In genomic region chr12:28436536-28436935, GRCm38 (mm10) we compare ENCODE assay signal across 19 mouse cellular contexts.
DNase-seq lines count a peak whose midpoint lies in the region; ATAC-seq lines count a peak whose summit lies in the region.
"Had no signal": no experiment of that assay in that cellular context is flagged by ENCODE, and none has a peak within 500 bp of the region (broad histone marks: within the 10 kb centered on the region; RNA-seq: fewer than 3 reads in every experiment).

No protein-coding gene starts in this region.

- no peak overlapping the region for H3K27ac ChIP-seq in heart, embryonic 10.5 days
- H3K27ac ChIP-seq in midbrain, embryonic 11.5 days (ENCODE audit: low read depth, low read length): no peak overlapping the region
- no peak overlapping the region for H3K27ac ChIP-seq in midbrain, embryonic 16.5 days (ENCODE audit: low read length)

- H3K4me1 ChIP-seq in heart, embryonic 10.5 days: no peaks in the 10 kb centered on the region; the same call in 1 of the 2 replicates
- peaks cover 5% of the 10 kb centered on the region; the same call in 1 of the 2 replicates for H3K4me1 ChIP-seq in midbrain, embryonic 11.5 days (ENCODE audit: control insufficient read depth, insufficient read depth, low read length)
- peaks cover 2% of the 10 kb centered on the region; the same call in 1 of the 2 replicates for H3K4me1 ChIP-seq in midbrain, embryonic 16.5 days (ENCODE audit: control insufficient read depth, insufficient read depth, low read length)

- peak; percentile 71 for DNase-seq in heart, adult 11 months
- DNase-seq in heart, embryonic 10.5 days (ENCODE audit: low spot score): no peak
- DNase-seq in midbrain, embryonic 11.5 days (ENCODE audit: low spot score, missing footprints): peak; percentile 68
- DNase-seq: adrenal gland, adult 2 months; adrenal gland, adult 8-10 months; adrenal gland, postnatal 10 days; adrenal gland, postnatal 14 days; adrenal gland, postnatal 25 days; adrenal gland, postnatal 36 days; B cell, adult 2 months; cerebellum, adult 11 months; cerebellum, adult 11-12 months; cerebellum, adult 18-20 months had no signal

- H3K4me2 ChIP-seq in midbrain, embryonic 11.5 days: no peak overlapping the region
- H3K4me2 ChIP-seq in midbrain, embryonic 16.5 days (ENCODE audit: low read length): no peak overlapping the region

- no peaks in the 10 kb centered on the region for H3K9me3 ChIP-seq in heart, embryonic 10.5 days
- no peaks in the 10 kb centered on the region; the same call in 1 of the 2 replicates for H3K9me3 ChIP-seq in midbrain, embryonic 11.5 days (ENCODE audit: control insufficient read depth, low read length)
- no peaks in the 10 kb centered on the region for H3K9me3 ChIP-seq in midbrain, embryonic 16.5 days (replicated peaks; ENCODE audit: control insufficient read depth, low read length, poor library complexity, severe bottlenecking)

- H3K9ac ChIP-seq in midbrain, embryonic 11.5 days (ENCODE audit: low read length): no peak overlapping the region
- no peak overlapping the region for H3K9ac ChIP-seq in midbrain, embryonic 16.5 days (ENCODE audit: low read depth, low read length)

- no peaks in the 10 kb centered on the region for H3K36me3 ChIP-seq in heart, embryonic 10.5 days
- H3K36me3 ChIP-seq in midbrain, embryonic 11.5 days (ENCODE audit: control insufficient read depth, insufficient read depth, low read length): no peaks in the 10 kb centered on the region
- H3K36me3 ChIP-seq in midbrain, embryonic 16.5 days (ENCODE audit: control insufficient read depth, insufficient read depth, low read length): no peaks in the 10 kb centered on the region
- H3K36me3 ChIP-seq: G1E had no signal

- H3K27me3 ChIP-seq in heart, embryonic 10.5 days (ENCODE audit: insufficient read depth, poor library complexity, severe bottlenecking): no peaks in the 10 kb centered on the region
- no peaks in the 10 kb centered on the region for H3K27me3 ChIP-seq in midbrain, embryonic 11.5 days (ENCODE audit: control insufficient read depth, insufficient read depth, low read length)
- no peaks in the 10 kb centered on the region for H3K27me3 ChIP-seq in midbrain, embryonic 16.5 days (ENCODE audit: control insufficient read depth, insufficient read depth, low read depth, low read length)
- H3K27me3 ChIP-seq: CH12.LX, Patski had no signal

- no peak overlapping the region for H3K4me3 ChIP-seq in heart, embryonic 10.5 days
- H3K4me3 ChIP-seq in midbrain, embryonic 11.5 days (ENCODE audit: low read depth, low read length): no peak overlapping the region
- H3K4me3 ChIP-seq in midbrain, embryonic 16.5 days (ENCODE audit: low read depth, low read length): no peak overlapping the region

- WGBS in heart, embryonic 10.5 days: 61% methylated on average over 5 of the region's 5 CpGs
- WGBS in midbrain, embryonic 11.5 days: 78% methylated on average over 5 of the region's 5 CpGs
- WGBS in midbrain, embryonic 16.5 days: 69% methylated on average over 5 of the region's 5 CpGs

- no peak for ATAC-seq in midbrain, embryonic 11.5 days (ENCODE audit: low FRiP score)
- ATAC-seq in midbrain, embryonic 16.5 days: no peak
- ATAC-seq: activated CD4-positive, CD25-positive, alpha-beta regulatory T cell, adult 4 months; CD4-positive, CD25-positive, alpha-beta regulatory T cell, adult 4 months; Patski had no signal
